Mouse (Mus musculus) spleen, adult 2 months (tissue): ENCODE measurements around the gene Wwox. TPM values are rescaled to one million over a fixed set of nuclear protein-coding genes. Genes with fewer than 3 reads are reported as not detected.
A peak's percentile ranks its signal among the peaks of the same experiment; 100 is the strongest.

Experiments used
- DNase-seq, 2 experiments: peaks; one replicate each; pipeline versions ENCODE4 v3.0.0 to v3.0.0-alpha.2; 2012 to 2021; ENCODE audit warnings: low spot score in 2 of 2, low read depth in 1 of 2
- H3K27ac ChIP-seq: fragments of 200-500 bp; 2 replicates; pipeline ENCODE4 v1.5.1; 2012; ENCODE audit warnings: low read length, inconsistent platforms; ENCODE audit not compliant: insufficient read depth
- H3K27me3 ChIP-seq: fragments of 200-500 bp; 2 replicates; pipeline ENCODE4 v1.6.1; 2012; ENCODE audit warnings: mild to moderate bottlenecking, moderate library complexity, low read length, inconsistent platforms; ENCODE audit not compliant: control insufficient read depth, insufficient read depth
- H3K36me3 ChIP-seq: fragments of 200-500 bp; 2 replicates; pipeline ENCODE4 v1.6.1; 2012; ENCODE audit warnings: mild to moderate bottlenecking, low read length, inconsistent platforms; ENCODE audit not compliant: control insufficient read depth, insufficient read depth
- H3K4me1 ChIP-seq: fragments of 200-500 bp; 2 replicates; pipeline ENCODE4 v1.6.1; 2011; ENCODE audit warnings: inconsistent platforms; ENCODE audit not compliant: control insufficient read depth, insufficient read depth, insufficient read length
- H3K4me3 ChIP-seq: fragments of 200-500 bp; 2 replicates; pipeline ENCODE4 v1.5.1; 2011; ENCODE audit warnings: mild to moderate bottlenecking, inconsistent platforms; ENCODE audit not compliant: insufficient read depth, insufficient read length; ENCODE audit errors: extremely low read depth
- CTCF ChIP-seq: fragments of 200-500 bp; IDR thresholded peaks from 2 replicates; pipeline ENCODE4 v1.5.1; 2011; ENCODE audit warnings: mild to moderate bottlenecking, inconsistent platforms; ENCODE audit not compliant: insufficient read depth, insufficient read length, insufficient replicate concordance; ENCODE audit errors: extremely low read depth
- POLR2A ChIP-seq: fragments of 200-500 bp; IDR thresholded peaks from 2 replicates; pipeline ENCODE4 v1.6.1; 2011; ENCODE audit warnings: low read depth, low read length, inconsistent platforms
- WGBS: fragments of 180-500 bp; shearing (Covaris S2); methylation state at CpG from one replicate; pipeline ENCODE4 v1.1.7; 2018; 5-methylcytosine and 5-hydroxymethylcytosine counted together
- polyA plus RNA-seq: library from polyadenylated mRNA; depleted of rRNA; stranded (reverse); fragments of >200 nt; gene quantifications from 2 replicates; pipeline ENCODE4 v1.2.3, GENCODE M21; 2012

The Wwox gene
- polyA plus RNA-seq, 1 experiment = 3.8 TPM

- H3K27me3 ChIP-seq = no peaks in the 10 kb centered on the region
- no peak for TF ChIP-seq POLR2A
- no peak for TF ChIP-seq CTCF
- WGBS = 95% methylated on average over 17 of the region's 17 CpGs
- H3K27ac ChIP-seq = no peak overlapping the region
- DNase-seq = no peak
- no peak overlapping the region for H3K4me3 ChIP-seq
- no peaks in the 10 kb centered on the region for H3K36me3 ChIP-seq
- no peaks in the 10 kb centered on the region; the same call in 1 of the 2 replicates for H3K4me1 ChIP-seq
Observed at GRCm38 (mm10) chr8:114911031-114911580, 471.7 kb downstream of the Wwox start.

GRCm38 (mm10) chr8:114923629-114924028 is 484.2 kb downstream of the Wwox start:
- 90% methylated on average over 7 of the region's 7 CpGs for WGBS
- no peak for DNase-seq
- Histone ChIP-seq H3K4me3 (no peak overlapping the region), H3K36me3 (no peaks in the 10 kb centered on the region), H3K4me1 (no peaks in the 10 kb centered on the region), H3K27ac (no peak overlapping the region), H3K27me3 (no peaks in the 10 kb centered on the region)
- TF ChIP-seq POLR2A (no peak), CTCF (no peak)

GRCm38 (mm10) chr8:114927412-114927811 is 488.0 kb downstream of the Wwox start:
- Histone ChIP-seq H3K27ac (no peak overlapping the region), H3K27me3 (no peaks in the 10 kb centered on the region), H3K4me1 (no peaks in the 10 kb centered on the region), H3K4me3 (no peak overlapping the region), H3K36me3 (no peaks in the 10 kb centered on the region)
- no peak for TF ChIP-seq CTCF
- TF ChIP-seq POLR2A = no peak
- DNase-seq = no peak
- 82% methylated on average over 8 of the region's 8 CpGs for WGBS

- no peak overlapping the region for H3K27ac ChIP-seq
- H3K4me3 ChIP-seq = no peak overlapping the region
- WGBS = 53% methylated on average over 4 of the region's 4 CpGs
- no peaks in the 10 kb centered on the region for H3K27me3 ChIP-seq
- H3K4me1 ChIP-seq = no peaks in the 10 kb centered on the region
- TF ChIP-seq POLR2A = no peak
- TF ChIP-seq CTCF = no peak
- H3K36me3 ChIP-seq = no peaks in the 10 kb centered on the region
- no peak for DNase-seq
Observed at GRCm38 (mm10) chr8:114927917-114928316, 488.5 kb downstream of the Wwox start.

GRCm38 (mm10) chr8:114929597-114929996 is 490.1 kb downstream of the Wwox start:
- WGBS = 86% methylated on average over 4 of the region's 4 CpGs
- no peaks in the 10 kb centered on the region for H3K4me1 ChIP-seq
- TF ChIP-seq POLR2A = no peak
- TF ChIP-seq CTCF = no peak
- no peak overlapping the region for H3K27ac ChIP-seq
- H3K36me3 ChIP-seq = no peaks in the 10 kb centered on the region
- H3K27me3 ChIP-seq = no peaks in the 10 kb centered on the region
- DNase-seq = no peak
- H3K4me3 ChIP-seq = no peak overlapping the region

- H3K27ac ChIP-seq = no peak overlapping the region
- TF ChIP-seq POLR2A (no peak), CTCF (no peak)
- 85% methylated on average over 18 of the region's 18 CpGs for WGBS
- no peaks in the 10 kb centered on the region for H3K36me3 ChIP-seq
- no peak for DNase-seq
- no peak overlapping the region for H3K4me3 ChIP-seq
- no peaks in the 10 kb centered on the region for H3K4me1 ChIP-seq
- no peaks in the 10 kb centered on the region for H3K27me3 ChIP-seq
Observed at GRCm38 (mm10) chr8:114932071-114932630, 492.7 kb downstream of the Wwox start.

- Histone ChIP-seq H3K27me3 (no peaks in the 10 kb centered on the region), H3K4me3 (no peak overlapping the region), H3K36me3 (no peaks in the 10 kb centered on the region), H3K4me1 (no peaks in the 10 kb centered on the region), H3K27ac (no peak overlapping the region)
- TF ChIP-seq POLR2A (no peak), CTCF (peak; percentile 13; the same call in 1 of the 2 replicates)
- no peak for DNase-seq
- 88% methylated on average over 1 of the region's 1 CpGs for WGBS
Observed at GRCm38 (mm10) chr8:114933248-114933647, 493.8 kb downstream of the Wwox start.
